In the genomic region with DNA sequence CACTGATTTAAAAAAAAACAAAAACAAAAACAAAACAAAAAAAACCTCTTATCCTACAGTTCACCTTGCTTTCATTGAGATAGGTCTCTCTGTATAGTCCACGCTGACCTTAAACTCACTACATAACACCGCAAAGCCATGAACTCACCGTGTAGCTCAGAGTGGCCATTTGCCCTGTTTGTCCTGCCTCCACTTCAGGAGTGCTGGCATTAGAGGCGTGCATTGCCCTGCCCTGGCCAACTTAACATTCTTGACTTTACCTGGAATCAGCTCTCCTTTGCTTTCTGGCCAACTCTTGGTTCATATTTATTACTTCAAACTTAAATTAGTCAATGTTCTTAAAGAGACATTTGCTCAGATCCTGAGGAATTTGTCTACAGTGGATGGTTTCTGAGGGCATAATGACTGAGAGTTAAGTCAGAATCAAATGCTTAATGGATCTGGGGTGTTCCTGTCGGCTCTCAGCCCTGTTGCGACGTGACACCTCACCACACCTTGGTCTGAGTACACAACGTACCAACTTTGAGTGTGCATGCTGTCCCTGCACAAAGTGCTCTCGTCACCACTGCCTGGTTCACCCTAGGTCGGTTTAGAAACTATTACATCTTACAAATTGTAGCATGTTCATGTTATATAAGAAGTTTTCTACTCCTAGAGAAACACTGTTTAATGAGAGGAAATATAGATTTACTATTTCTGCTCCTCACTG, we compare ENCODE assay signal across 9 mouse cellular contexts.
"Had no signal": no experiment of that assay in that cellular context is flagged by ENCODE, and none has a peak within 500 bp of the region (broad histone marks: within the 10 kb centered on the region; RNA-seq: fewer than 3 reads in every experiment).

No protein-coding gene starts in this region.

- H3K36me3 ChIP-seq: intestine, embryonic 15.5 days; limb, embryonic 15.5 days; liver, embryonic 13.5 days; midbrain, embryonic 13.5 days had no signal

- H3K9ac ChIP-seq: intestine, embryonic 15.5 days; limb, embryonic 15.5 days; liver, embryonic 13.5 days; lung, embryonic 14.5 days; midbrain, embryonic 13.5 days had no signal

- DNase-seq: kidney, adult 18-20 months; kidney, postnatal 25 days; liver, embryonic 13.5 days; lung, embryonic 14.5 days; right cerebral cortex, postnatal 25 days had no signal

- H3K27me3 ChIP-seq: intestine, embryonic 15.5 days; limb, embryonic 15.5 days; liver, embryonic 13.5 days; midbrain, embryonic 13.5 days had no signal

- H3K4me1 ChIP-seq: intestine, embryonic 15.5 days; limb, embryonic 15.5 days; liver, embryonic 13.5 days; midbrain, embryonic 13.5 days had no signal

- H3K4me3 ChIP-seq: intestine, embryonic 15.5 days; left cerebral cortex, adult 2 months; limb, embryonic 15.5 days; liver, embryonic 13.5 days; midbrain, embryonic 13.5 days had no signal

- H3K9me3 ChIP-seq: intestine, embryonic 15.5 days; limb, embryonic 15.5 days; liver, embryonic 13.5 days; midbrain, embryonic 13.5 days had no signal

- ATAC-seq: intestine, embryonic 15.5 days; midbrain, embryonic 13.5 days had no signal

- H3K4me2 ChIP-seq: intestine, embryonic 15.5 days; limb, embryonic 15.5 days; liver, embryonic 13.5 days; lung, embryonic 14.5 days; midbrain, embryonic 13.5 days had no signal

- H3K27ac ChIP-seq: intestine, embryonic 15.5 days; left cerebral cortex, adult 2 months; limb, embryonic 15.5 days; liver, embryonic 13.5 days; midbrain, embryonic 13.5 days had no signal
